Mouse (Mus musculus) midbrain, embryonic 14.5 days (tissue): ENCODE results near the gene Gm4301. TPM values are rescaled to one million over a fixed set of nuclear protein-coding genes. Genes with fewer than 3 reads are reported as not detected.

Experiments
- polyA plus RNA-seq: library from polyadenylated mRNA; unstranded; fragments of >200 nt; fragmentation: Nextera tagmentation; extraction: Ambion mirVana; gene quantifications from 2 replicates; pipeline ENCODE4 v1.2.1, GENCODE M21; 2014

Gene Gm4301
- polyA plus RNA-seq, 1 experiment from 2014 or later = not detected

Other genes starting within 250 kb of the Gm4301 start
- not detected in 2 replicates for gene Gm4302, start 5.2 kb downstream of the Gm4301 start, polyA plus RNA-seq
- not detected in 2 replicates for gene Gm4303, start 10.3 kb downstream of the Gm4301 start, polyA plus RNA-seq
- not detected in 2 replicates for gene Gm4305, start 15.4 kb downstream of the Gm4301 start, polyA plus RNA-seq
- gene Gm4307, start 25.7 kb downstream of the Gm4301 start, polyA plus RNA-seq = not detected in 2 replicates
- not detected in 2 replicates for gene Gm4312, start 46.9 kb downstream of the Gm4301 start, polyA plus RNA-seq
- gene Tmtc3, start 151.7 kb downstream of the Gm4301 start, polyA plus RNA-seq = 10.3 and 11.7 TPM in 2 replicates
- gene Cep290, start 151.9 kb downstream of the Gm4301 start, polyA plus RNA-seq = 7.4 TPM in 2 replicates